Mouse (Mus musculus) midbrain, embryonic 10.5 days (tissue): ENCODE results near the gene Cnot6l. TPM values are rescaled to one million over a fixed set of nuclear protein-coding genes. Genes with fewer than 3 reads are reported as not detected.

Experiments
- DNase-seq: peaks from one replicate; pipeline ENCODE4 v3.0.0-alpha.2; 2017; ENCODE audit warnings: low spot score
- H3K27ac ChIP-seq: fragments of 300-500 bp; sonication (generic); replicated peaks from 2 replicates; pipeline ENCODE4 v1.5.1; 2016; ENCODE audit warnings: mild to moderate bottlenecking
- H3K27me3 ChIP-seq: fragments of 300-500 bp; sonication (generic); 2 replicates; pipeline ENCODE4 v1.6.1; 2016; ENCODE audit warnings: low read depth, mild to moderate bottlenecking; ENCODE audit not compliant: poor library complexity, severe bottlenecking
- H3K36me3 ChIP-seq: fragments of 300-500 bp; sonication (generic); 2 replicates; pipeline ENCODE4 v1.6.1; 2016; ENCODE audit warnings: mild to moderate bottlenecking, moderate library complexity
- H3K4me1 ChIP-seq: fragments of 300-500 bp; sonication (generic); 2 replicates; pipeline ENCODE4 v1.6.1; 2016
- H3K4me3 ChIP-seq: fragments of 300-500 bp; sonication (generic); 2 replicates; pipeline ENCODE4 v1.5.1; 2016; ENCODE audit warnings: mild to moderate bottlenecking, moderate library complexity
- H3K9me3 ChIP-seq: fragments of 300-500 bp; sonication (generic); replicated peaks from 2 replicates; pipeline ENCODE4 v1.6.1; 2016; ENCODE audit warnings: mild to moderate bottlenecking
- WGBS: fragments of 180-500 bp; shearing (Covaris S2); methylation state at CpG from one replicate; pipeline ENCODE4 v1.1.7; 2016; 5-methylcytosine and 5-hydroxymethylcytosine counted together
- polyA plus RNA-seq: library from polyadenylated mRNA; unstranded; fragments of >200 nt; fragmentation: Nextera tagmentation; extraction: Ambion mirVana; gene quantifications from 2 replicates; pipeline ENCODE4 v1.2.1, GENCODE M21; 2016

Cnot6l gene
- polyA plus RNA-seq, 1 experiment from 2014 or later, result 7.4 TPM

DNA sequence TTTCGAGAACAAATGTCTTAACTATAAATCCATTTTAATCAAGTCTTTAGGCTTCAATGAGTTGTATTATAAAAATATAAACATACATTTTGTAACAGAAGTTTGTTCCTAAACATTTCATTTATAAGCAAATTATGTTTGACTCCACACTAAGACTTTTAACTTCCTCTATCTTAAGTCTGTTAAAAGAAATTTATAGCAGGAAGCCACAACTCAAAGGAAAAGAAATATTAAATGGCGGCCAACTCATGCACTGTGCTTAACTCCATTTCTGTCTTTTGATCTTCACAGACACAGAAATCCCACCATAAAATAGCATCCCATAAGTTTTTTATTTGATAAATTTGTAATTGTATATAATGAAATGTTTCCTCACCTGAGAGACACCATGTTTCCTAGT is 33.3 kb downstream of the Cnot6l start:
- no peak overlapping the region for H3K27ac ChIP-seq
- WGBS, result 94% methylated on average over 2 of the region's 2 CpGs
- no peaks in the 10 kb centered on the region for H3K27me3 ChIP-seq
- no peak overlapping the region for H3K4me3 ChIP-seq
- no peak for DNase-seq
- no peaks in the 10 kb centered on the region for H3K9me3 ChIP-seq
- no peaks in the 10 kb centered on the region for H3K4me1 ChIP-seq
- peaks cover 53% of the 10 kb centered on the region for H3K36me3 ChIP-seq

GRCm38 (mm10) chr5:96126856-96127255 is 37.1 kb downstream of the Cnot6l start:
- DNase-seq, result no peak

DNA sequence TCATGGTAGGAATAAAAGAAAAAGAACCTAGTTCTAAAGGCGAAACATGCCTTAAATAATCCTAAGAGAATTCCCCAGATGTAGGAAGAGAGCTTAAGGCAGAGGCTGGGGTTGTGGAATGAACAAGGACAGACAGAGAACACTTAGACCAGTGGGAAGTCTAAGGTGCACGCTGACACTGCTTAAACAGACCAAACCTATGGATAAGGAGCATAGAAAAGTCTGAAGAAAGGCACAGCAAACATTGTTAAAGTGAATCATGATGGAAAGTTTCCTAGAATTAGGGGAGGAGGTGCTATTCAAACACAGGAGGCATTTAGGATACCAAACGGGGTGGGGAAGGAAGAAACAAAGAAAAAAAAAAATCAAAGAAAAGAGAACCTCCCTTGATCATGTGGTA is 49.0 kb downstream of the Cnot6l start:
- Histone ChIP-seq H3K27ac (no peak overlapping the region), H3K4me3 (no peak overlapping the region), H3K9me3 (no peaks in the 10 kb centered on the region), H3K36me3 (peaks cover 7% of the 10 kb centered on the region; the same call in 1 of the 2 replicates), H3K27me3 (no peaks in the 10 kb centered on the region), H3K4me1 (no peaks in the 10 kb centered on the region)
- 86% methylated on average over 3 of the region's 3 CpGs for WGBS
- DNase-seq, result no peak

More at GRCm38 (mm10) chr5:96126856-96127255, 37.1 kb downstream of the Cnot6l start:
- no peaks in the 10 kb centered on the region for H3K9me3 ChIP-seq
- WGBS, result 94% methylated on average over 1 of the region's 1 CpGs
- peaks cover 44% of the 10 kb centered on the region for H3K36me3 ChIP-seq
- no peaks in the 10 kb centered on the region for H3K27me3 ChIP-seq
- H3K4me3 ChIP-seq, result no peak overlapping the region
- no peak overlapping the region for H3K27ac ChIP-seq
- no peaks in the 10 kb centered on the region for H3K4me1 ChIP-seq

DNA sequence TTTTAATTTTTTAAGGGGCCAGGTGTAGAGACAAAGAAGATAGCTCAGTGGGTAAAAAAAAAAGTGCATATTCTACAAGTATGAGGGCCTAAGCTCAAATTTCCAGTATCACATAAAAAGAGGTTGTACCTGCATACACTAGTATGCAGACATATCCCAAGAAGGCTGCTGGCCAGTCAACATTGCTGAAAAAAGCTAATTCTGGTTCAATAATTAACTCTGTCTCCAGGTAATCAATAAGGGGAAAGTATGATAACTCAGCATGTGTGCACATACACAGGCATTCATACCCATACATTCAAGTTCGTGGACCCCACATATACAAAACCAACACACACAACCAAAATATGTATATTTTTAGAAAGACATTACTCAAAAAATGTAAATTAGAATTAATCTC is 59.3 kb downstream of the Cnot6l start:
- no peak overlapping the region for H3K4me3 ChIP-seq
- WGBS, result 100% methylated on average over 1 of the region's 1 CpGs
- H3K4me1 ChIP-seq, result no peaks in the 10 kb centered on the region
- no peaks in the 10 kb centered on the region for H3K9me3 ChIP-seq
- H3K36me3 ChIP-seq, result peaks cover 33% of the 10 kb centered on the region
- no peaks in the 10 kb centered on the region for H3K27me3 ChIP-seq
- no peak for DNase-seq
- H3K27ac ChIP-seq, result no peak overlapping the region

DNA sequence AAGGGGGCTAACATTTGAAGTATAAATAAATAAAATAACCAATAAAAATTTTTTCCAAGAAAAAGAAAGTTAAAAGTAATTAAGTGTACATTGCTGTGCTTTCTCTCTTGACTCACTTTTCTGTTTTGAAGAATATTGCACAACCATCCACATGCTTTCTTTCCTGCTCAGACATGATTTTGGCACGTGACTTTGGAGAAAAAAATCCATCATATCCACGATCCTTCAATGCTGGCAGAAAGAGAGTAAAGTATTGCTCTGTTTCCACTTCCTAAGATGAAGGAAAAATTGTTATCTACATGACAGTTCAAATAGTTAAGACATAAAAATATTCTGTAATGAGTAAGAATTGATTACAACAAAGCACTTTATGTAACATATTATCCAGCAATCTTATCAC is 72.5 kb downstream of the Cnot6l start:
- H3K4me3 ChIP-seq, result no peak overlapping the region
- no peaks in the 10 kb centered on the region for H3K27me3 ChIP-seq
- no peaks in the 10 kb centered on the region for H3K9me3 ChIP-seq
- H3K4me1 ChIP-seq, result no peaks in the 10 kb centered on the region
- no peak overlapping the region for H3K27ac ChIP-seq
- H3K36me3 ChIP-seq, result peaks cover 12% of the 10 kb centered on the region
- 95% methylated on average over 2 of the region's 2 CpGs for WGBS
- no peak for DNase-seq

DNA sequence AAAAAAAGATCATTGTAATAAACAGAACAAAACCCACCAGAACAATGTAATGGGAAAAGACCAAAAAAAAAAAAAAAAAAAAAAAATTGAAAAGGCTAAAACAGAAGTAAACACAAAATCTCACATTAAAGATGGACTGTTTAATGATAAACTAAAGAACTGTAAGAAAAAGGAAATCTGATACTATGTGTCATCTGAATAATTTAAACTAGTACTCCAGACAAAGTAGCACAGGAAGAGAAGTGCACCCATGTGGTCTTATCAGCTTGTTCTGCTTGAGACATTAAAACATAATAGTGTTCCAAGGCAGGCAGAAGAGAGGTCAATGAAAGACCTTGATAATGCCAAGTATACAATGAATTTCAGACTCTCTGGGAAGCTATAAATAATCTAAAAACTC is 78.6 kb downstream of the Cnot6l start:
- Histone ChIP-seq H3K4me1 (no peaks in the 10 kb centered on the region), H3K27me3 (no peaks in the 10 kb centered on the region), H3K9me3 (no peaks in the 10 kb centered on the region), H3K27ac (no peak overlapping the region), H3K4me3 (no peak overlapping the region), H3K36me3 (peaks cover 22% of the 10 kb centered on the region)
- DNase-seq, result no peak

DNA sequence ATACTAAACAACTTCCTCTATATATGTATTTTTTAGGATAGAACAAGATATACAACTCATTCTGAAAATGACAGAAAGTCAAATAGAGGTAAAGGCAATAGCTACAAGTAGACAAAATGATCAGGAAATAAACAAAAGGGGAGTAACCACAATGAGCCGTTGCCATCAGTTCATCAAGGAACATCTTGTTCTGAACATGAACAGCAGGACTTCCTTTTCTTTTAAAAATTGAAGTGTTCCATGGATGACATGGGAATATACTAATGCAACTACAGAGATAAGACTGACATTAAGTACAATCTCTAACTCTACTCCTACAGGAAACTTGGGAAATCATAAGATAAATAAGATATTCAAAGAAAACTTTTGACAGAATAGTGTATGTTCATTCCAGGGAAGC is 84.9 kb downstream of the Cnot6l start:
- Histone ChIP-seq H3K36me3 (peaks cover 37% of the 10 kb centered on the region), H3K27ac (no peak overlapping the region), H3K4me3 (no peak overlapping the region), H3K27me3 (no peaks in the 10 kb centered on the region), H3K4me1 (no peaks in the 10 kb centered on the region), H3K9me3 (no peaks in the 10 kb centered on the region)
- no peak for DNase-seq
- 88% methylated on average over 1 of the region's 1 CpGs for WGBS

- H3K36me3 ChIP-seq, result no peaks in the 10 kb centered on the region
- H3K4me1 ChIP-seq, result no peaks in the 10 kb centered on the region
- H3K9me3 ChIP-seq, result no peaks in the 10 kb centered on the region
- no peak overlapping the region for H3K27ac ChIP-seq
- H3K4me3 ChIP-seq, result no peak overlapping the region
- no peaks in the 10 kb centered on the region for H3K27me3 ChIP-seq
- DNase-seq, result no peak
These were observed 98.4 kb downstream of the Cnot6l start for GRCm38 (mm10) chr5:96065591-96065990.

DNA sequence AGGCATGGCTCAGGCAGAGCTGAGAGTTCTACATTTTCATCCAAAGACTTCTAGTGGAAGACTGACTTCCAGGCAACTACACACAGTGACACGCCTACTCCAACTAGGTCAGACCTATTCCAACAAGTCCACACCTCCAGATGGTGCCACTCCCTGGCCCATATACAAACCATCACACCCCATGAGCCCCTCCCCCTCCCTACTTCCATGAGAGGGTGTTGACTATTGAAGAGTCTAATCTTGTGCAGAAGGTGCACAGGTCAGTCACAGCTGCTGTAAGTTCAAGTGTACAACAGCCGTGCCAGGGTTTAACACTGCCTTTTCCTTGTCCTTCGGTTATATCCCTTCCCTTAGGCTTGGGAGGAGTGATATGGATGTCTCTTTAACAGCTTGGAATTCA is 121.5 kb downstream of the Cnot6l start:
- Histone ChIP-seq H3K27ac (no peak overlapping the region), H3K9me3 (no peaks in the 10 kb centered on the region), H3K27me3 (no peaks in the 10 kb centered on the region), H3K4me1 (no peaks in the 10 kb centered on the region), H3K36me3 (no peaks in the 10 kb centered on the region), H3K4me3 (no peak overlapping the region)
- DNase-seq, result no peak
- 92% methylated on average over 3 of the region's 3 CpGs for WGBS

GRCm38 (mm10) chr5:96041507-96042104 is 122.4 kb downstream of the Cnot6l start:
- no peak overlapping the region for H3K27ac ChIP-seq
- no peak overlapping the region for H3K4me3 ChIP-seq
- DNase-seq, result no peak
- H3K36me3 ChIP-seq, result no peaks in the 10 kb centered on the region
- WGBS, result 89% methylated on average over 7 of the region's 7 CpGs
- no peaks in the 10 kb centered on the region for H3K9me3 ChIP-seq
- no peaks in the 10 kb centered on the region for H3K27me3 ChIP-seq
- H3K4me1 ChIP-seq, result no peaks in the 10 kb centered on the region

DNA sequence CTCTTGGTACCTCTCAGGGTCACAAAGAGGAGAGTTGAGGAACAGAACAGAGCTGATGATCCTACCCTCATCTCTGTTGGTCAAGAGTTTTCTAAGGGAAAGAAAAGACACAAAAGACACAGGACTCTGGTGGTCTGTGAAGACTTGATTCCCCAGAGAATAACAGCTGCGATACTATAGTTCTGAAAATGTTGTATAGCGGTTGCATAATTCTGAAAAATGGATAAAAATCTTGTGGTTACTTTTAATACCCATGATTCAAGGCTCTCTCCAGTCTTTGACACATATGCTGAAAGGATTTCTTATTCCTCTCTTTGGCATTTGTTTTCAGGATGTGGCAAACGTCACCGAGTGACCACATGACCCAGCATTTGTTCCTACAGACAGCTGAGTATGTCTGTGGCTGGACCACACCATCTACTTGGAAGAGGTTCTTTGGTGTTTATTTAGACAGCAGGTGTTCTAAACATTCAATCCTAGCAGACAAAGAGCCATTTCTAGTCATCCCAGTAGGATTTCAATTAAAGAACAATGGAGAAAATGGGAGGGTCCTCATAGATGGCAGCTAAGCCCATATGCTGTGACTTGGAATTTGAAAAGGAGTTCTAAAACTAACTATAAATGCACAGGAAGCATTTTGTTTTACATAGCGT is 124.7 kb downstream of the Cnot6l start:
- Histone ChIP-seq H3K27ac (no peak overlapping the region), H3K9me3 (no peaks in the 10 kb centered on the region), H3K4me3 (no peak overlapping the region), H3K4me1 (no peaks in the 10 kb centered on the region), H3K27me3 (no peaks in the 10 kb centered on the region), H3K36me3 (no peaks in the 10 kb centered on the region)
- no peak for DNase-seq
- 79% methylated on average over 5 of the region's 5 CpGs for WGBS

GRCm38 (mm10) chr5:96037684-96038121 is 126.3 kb downstream of the Cnot6l start:
- Histone ChIP-seq H3K27ac (no peak overlapping the region), H3K4me1 (peaks cover 3% of the 10 kb centered on the region; the same call in 1 of the 2 replicates), H3K27me3 (no peaks in the 10 kb centered on the region), H3K9me3 (no peaks in the 10 kb centered on the region), H3K36me3 (no peaks in the 10 kb centered on the region), H3K4me3 (no peak overlapping the region)
- 78% methylated on average over 8 of the region's 8 CpGs for WGBS
- DNase-seq, result no peak

- Histone ChIP-seq H3K36me3 (no peaks in the 10 kb centered on the region), H3K27ac (no peak overlapping the region), H3K27me3 (no peaks in the 10 kb centered on the region), H3K9me3 (no peaks in the 10 kb centered on the region), H3K4me1 (peaks cover 3% of the 10 kb centered on the region; the same call in 1 of the 2 replicates), H3K4me3 (no peak overlapping the region)
- no peak for DNase-seq
- 80% methylated on average over 7 of the region's 7 CpGs for WGBS
These were observed 127.8 kb downstream of the Cnot6l start for GRCm38 (mm10) chr5:96036125-96036672.
